Mouse (Mus musculus) left cerebral cortex, adult 8-10 months (tissue): ENCODE measurements around the gene Fsd1l. TPM values are rescaled to one million over a fixed set of nuclear protein-coding genes. Genes with fewer than 3 reads are reported as not detected.

Experiments used
- DNase-seq, 2 experiments: peaks; one replicate each; pipeline ENCODE4 v3.0.0; 2022; ENCODE audit warnings: low spot score in 2 of 2
- total RNA-seq, 4 experiments: library from RNA; stranded (reverse); gene quantifications; 2 replicates each; pipeline ENCODE4 v1.2.4; 2022

The Fsd1l gene
- 10 to 100 TPM; 30.4 to 36.6 (median 33.3) TPM for total RNA-seq

GRCm38 (mm10) chr4:53631316-53632010 lies at the start of gene Fsd1l:
Gene Fsd1l (plus strand): TSS chr4:53631471.
- DNase-seq = peak; percentile 64 to 77

- DNase-seq = no peak
These were observed 43.6 kb upstream of the Fsd1l start for GRCm38 (mm10) chr4:53587676-53588075.

GRCm38 (mm10) chr4:53588936-53589335 lies 42.3 kb upstream of the Fsd1l start:
- no peak for DNase-seq

GRCm38 (mm10) chr4:53589466-53589865 lies 41.8 kb upstream of the Fsd1l start:
- no peak for DNase-seq

GRCm38 (mm10) chr4:53590163-53590562 lies 41.1 kb upstream of the Fsd1l start:
- no peak for DNase-seq

GRCm38 (mm10) chr4:53590691-53591447 lies 40.4 kb upstream of the Fsd1l start:
- DNase-seq = no peak

GRCm38 (mm10) chr4:53591536-53591935 lies 39.7 kb upstream of the Fsd1l start:
- DNase-seq = no peak

- no peak for DNase-seq
These were observed 39.3 kb upstream of the Fsd1l start for GRCm38 (mm10) chr4:53591941-53592340.

GRCm38 (mm10) chr4:53592386-53592785 lies 38.9 kb upstream of the Fsd1l start:
- DNase-seq = no peak

GRCm38 (mm10) chr4:53594204-53594603 lies 37.1 kb upstream of the Fsd1l start:
- DNase-seq = peak; percentile 34 to 37

GRCm38 (mm10) chr4:53595246-53596062 lies 35.8 kb upstream of the Fsd1l start:
- DNase-seq = no peak

- no peak for DNase-seq
These were observed 35.0 kb upstream of the Fsd1l start for GRCm38 (mm10) chr4:53596063-53596895.

GRCm38 (mm10) chr4:53600462-53600861 lies 30.8 kb upstream of the Fsd1l start:
- no peak for DNase-seq

- no peak for DNase-seq
These were observed 16.6 kb upstream of the Fsd1l start for GRCm38 (mm10) chr4:53614576-53615225.

- DNase-seq = no peak
These were observed 13.3 kb upstream of the Fsd1l start for GRCm38 (mm10) chr4:53617968-53618367.

GRCm38 (mm10) chr4:53620104-53620503 lies 11.2 kb upstream of the Fsd1l start:
- DNase-seq = no peak

GRCm38 (mm10) chr4:53621084-53621483 lies 10.2 kb upstream of the Fsd1l start:
- no peak for DNase-seq

GRCm38 (mm10) chr4:53621490-53621889 lies 9.8 kb upstream of the Fsd1l start:
- DNase-seq = no peak

GRCm38 (mm10) chr4:53623711-53624110 lies 7.6 kb upstream of the Fsd1l start:
- no peak for DNase-seq

- no peak for DNase-seq
These were observed 6.5 kb upstream of the Fsd1l start for GRCm38 (mm10) chr4:53624816-53625215.

GRCm38 (mm10) chr4:53625263-53625662 lies 6.0 kb upstream of the Fsd1l start:
- no peak for DNase-seq
